Mouse (Mus musculus) CD4-positive, CD25-positive, alpha-beta regulatory T cell, adult 9 weeks (primary cell): Measurements from ENCODE around the gene Prtn3. TPM values are rescaled to one million over a fixed set of nuclear protein-coding genes. Genes with fewer than 3 reads are reported as not detected.

Source experiments
- polyA plus RNA-seq: library from polyadenylated mRNA; unstranded; fragments of 100-300 nt; shearing (Covaris generic); gene quantifications from one replicate; pipeline ENCODE4 v1.2.1, GENCODE M21; 2017

Gene Prtn3
- polyA plus RNA-seq: not detected

GRCm38 (mm10) chr10:79874290-79874862 is at the start of gene Prtn3, which contains the start of gene Plppr3:
Prtn3 (plus strand) TSS chr10:79874476.
Plppr3 (minus strand) TSS chr10:79874634.

GRCm38 (mm10) chr10:79853860-79854795 is 20.1 kb upstream of the Prtn3 start, which contains the start of gene Ptbp1:
Ptbp1 (plus strand) TSS chr10:79854427.

GRCm38 (mm10) chr10:79886054-79886453 is 11.8 kb downstream of the Prtn3 start, which contains the start of gene Elane:
Elane (plus strand) TSS chr10:79886247.

DNA sequence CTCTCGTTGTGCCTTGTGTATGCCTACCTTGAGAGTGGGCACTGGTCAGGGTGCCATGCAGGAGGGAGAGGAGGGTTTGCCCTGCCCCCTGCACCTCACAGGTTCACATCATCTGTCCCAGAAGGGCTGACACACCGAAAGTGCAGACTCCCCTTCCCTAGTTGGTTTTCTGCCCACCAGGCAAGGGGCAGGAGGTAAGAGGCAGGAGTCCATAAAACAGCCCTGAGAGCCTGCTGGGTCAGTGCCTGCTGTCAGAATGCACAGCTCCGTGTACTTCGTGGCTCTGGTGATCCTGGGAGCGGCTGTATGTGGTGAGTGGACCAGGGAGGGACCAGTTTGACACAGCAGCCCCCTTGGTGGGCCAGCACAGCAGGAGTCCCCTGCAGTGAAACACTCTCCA is 16.4 kb downstream of the Prtn3 start, which contains the start of gene Cfd:
Gene Cfd, plus strand, starts transcription at position 184 of the 400 bp plus-strand sequence.

GRCm38 (mm10) chr10:79908167-79909091 is 34.2 kb downstream of the Prtn3 start, which contains the start of gene Med16:
Med16 (minus strand) TSS chr10:79908923.

DNA sequence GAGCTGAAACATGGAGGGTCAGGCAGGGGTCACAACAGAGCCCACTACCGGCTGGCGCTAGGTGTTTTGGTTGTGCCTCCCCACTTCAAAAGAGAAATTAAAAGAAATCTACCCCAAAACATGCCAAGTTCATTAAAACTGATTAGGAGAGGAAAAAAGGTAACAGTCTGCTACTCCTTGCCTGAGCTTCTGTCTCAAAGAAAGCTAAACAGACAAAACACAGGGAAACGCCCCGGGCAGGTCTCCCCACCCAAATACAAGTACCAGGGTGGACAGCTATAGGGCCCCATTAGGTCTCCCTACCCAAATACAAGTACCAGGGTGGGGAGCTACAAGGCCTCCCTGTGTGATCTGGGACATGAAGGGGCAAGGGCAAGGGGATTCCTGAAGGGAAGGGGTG is 36.3 kb downstream of the Prtn3 start, which contains the start of gene Gm26602:
Gene Gm26602, plus strand, starts transcription at position 301 of the 400 bp plus-strand sequence.

GRCm38 (mm10) chr10:79916808-79917531 is 42.7 kb downstream of the Prtn3 start, which contains the start of gene Kiss1r:
Kiss1r (plus strand) TSS chr10:79916971.

DNA sequence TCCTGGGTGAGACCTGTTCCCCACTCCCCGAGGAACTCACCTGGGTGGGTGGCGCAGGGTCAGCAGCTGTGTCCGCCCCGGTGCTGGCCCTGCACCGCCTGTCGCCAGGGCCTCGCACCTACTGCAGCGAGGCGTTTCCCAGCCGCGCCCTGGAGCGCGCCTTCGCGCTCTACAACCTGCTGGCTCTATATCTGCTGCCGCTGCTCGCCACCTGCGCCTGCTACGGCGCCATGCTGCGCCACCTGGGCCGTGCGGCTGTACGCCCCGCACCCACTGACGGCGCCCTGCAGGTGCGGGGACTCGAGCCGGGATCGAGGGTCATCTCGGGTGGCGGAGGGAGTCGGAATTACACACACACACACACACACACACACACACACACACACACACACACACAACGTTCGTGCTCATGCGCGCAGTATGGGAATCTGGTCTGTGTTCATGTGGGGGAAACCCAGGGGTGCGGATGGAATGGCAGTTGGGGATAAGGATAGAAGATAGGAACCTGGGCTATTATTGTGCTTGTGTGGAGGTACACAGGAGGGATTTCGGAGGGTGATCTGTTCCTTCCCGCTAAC is 46.8 kb downstream of the Prtn3 start, which contains the start of gene R3hdm4:
Gene R3hdm4, minus strand, starts transcription at position 251 of the 578 bp plus-strand sequence.

GRCm38 (mm10) chr10:79926491-79927323 is 52.4 kb downstream of the Prtn3 start, which contains the start of gene Arid3a:
Arid3a (plus strand) TSS chr10:79927043.

Other genes starting within 250 kb of the Prtn3 start
- gene Shc2, start 236.6 kb upstream of the Prtn3 start, polyA plus RNA-seq: not detected
- not detected for gene Odf3l2, start 228.7 kb upstream of the Prtn3 start, polyA plus RNA-seq
- gene Madcam1, start 209.9 kb upstream of the Prtn3 start, polyA plus RNA-seq: 0.40 TPM
- 29.7 TPM for gene Tpgs1, start 205.1 kb upstream of the Prtn3 start, polyA plus RNA-seq
- gene Cdc34, start 192.3 kb upstream of the Prtn3 start, polyA plus RNA-seq: 12.9 TPM
- gene Gzmm, start 185.5 kb upstream of the Prtn3 start, polyA plus RNA-seq: 0.63 TPM
- 186 TPM for gene Bsg, start 170.0 kb upstream of the Prtn3 start, polyA plus RNA-seq
- not detected for gene Hcn2, start 157.8 kb upstream of the Prtn3 start, polyA plus RNA-seq
- gene Polrmt, start 127.9 kb upstream of the Prtn3 start, polyA plus RNA-seq: 35.6 TPM
- not detected for gene Fgf22, start 119.4 kb upstream of the Prtn3 start, polyA plus RNA-seq
- gene Rnf126, start 107.5 kb upstream of the Prtn3 start, polyA plus RNA-seq: 4.2 TPM
- 0.52 TPM for gene Fstl3, start 97.2 kb upstream of the Prtn3 start, polyA plus RNA-seq
- gene Prss57, start 83.5 kb upstream of the Prtn3 start, polyA plus RNA-seq: not detected
- 0.27 TPM for gene Palm, start 80.9 kb upstream of the Prtn3 start, polyA plus RNA-seq
- not detected for gene Misp, start 53.5 kb upstream of the Prtn3 start, polyA plus RNA-seq
- gene Ptbp1, start 20.0 kb upstream of the Prtn3 start, polyA plus RNA-seq: 357 TPM
- 5.6 TPM for gene Plppr3, start 158 bp downstream of the Prtn3 start, polyA plus RNA-seq
- not detected for gene Elane, start 11.8 kb downstream of the Prtn3 start, polyA plus RNA-seq
- gene Cfd, start 16.4 kb downstream of the Prtn3 start, polyA plus RNA-seq: not detected
- gene Med16, start 34.4 kb downstream of the Prtn3 start, polyA plus RNA-seq: 18.3 TPM
- gene Gm26602, start 36.4 kb downstream of the Prtn3 start, polyA plus RNA-seq: 3.7 TPM
- 0.24 TPM for gene Kiss1r, start 42.5 kb downstream of the Prtn3 start, polyA plus RNA-seq
- gene R3hdm4, start 46.7 kb downstream of the Prtn3 start, polyA plus RNA-seq: 205 TPM
- gene Arid3a, start 52.6 kb downstream of the Prtn3 start, polyA plus RNA-seq: 7.4 TPM
- gene Wdr18, start 85.7 kb downstream of the Prtn3 start, polyA plus RNA-seq: 79.7 TPM
- gene Grin3b, start 96.2 kb downstream of the Prtn3 start, polyA plus RNA-seq: 0.22 TPM
- 3.8 TPM for gene Tmem259, start 109.9 kb downstream of the Prtn3 start, polyA plus RNA-seq
- gene Cnn2, start 114.1 kb downstream of the Prtn3 start, polyA plus RNA-seq: 1,134 TPM
- 62.4 TPM for gene Abca7, start 122.0 kb downstream of the Prtn3 start, polyA plus RNA-seq
- 911 TPM for gene Arhgap45, start 142.2 kb downstream of the Prtn3 start, polyA plus RNA-seq
- 250 TPM for gene Polr2e, start 165.3 kb downstream of the Prtn3 start, polyA plus RNA-seq
- gene Gpx4, start 172.7 kb downstream of the Prtn3 start, polyA plus RNA-seq: 504 TPM
- gene Sbno2, start 231.1 kb downstream of the Prtn3 start, polyA plus RNA-seq: 71.4 TPM
- 10.0 TPM for gene Stk11, start 241.3 kb downstream of the Prtn3 start, polyA plus RNA-seq